Mouse (Mus musculus): Measurements from ENCODE around the gene Gm5565.
"Not testable (repeated sequence)": the region's sequence is repeated elsewhere in the genome, so short reads cannot be mapped to it uniquely, and the experiment has no call there.

Gm5565 gene

GRCm38 (mm10) chr5:146160439-146160838, at the start of gene Gm5565:
Gene Gm5565 (minus strand): TSS chr5:146160539.
- not testable (repeated sequence) for DNase-seq (ENCODE audit: low spot score in 2 of 2)

- DNase-seq (ENCODE audit: low spot score in 2 of 2) = no peak
Observed at GRCm38 (mm10) chr5:146205537-146205936, 45.2 kb upstream of the Gm5565 start.

- no peak for DNase-seq (ENCODE audit: low spot score in 2 of 2)
Observed at GRCm38 (mm10) chr5:146203921-146204320, 43.6 kb upstream of the Gm5565 start.

- no peak for DNase-seq (ENCODE audit: low spot score in 2 of 2)
Observed at GRCm38 (mm10) chr5:146200580-146200979, 40.2 kb upstream of the Gm5565 start.

- DNase-seq (ENCODE audit: low spot score in 2 of 2) = no peak
Observed at GRCm38 (mm10) chr5:146199540-146199939, 39.2 kb upstream of the Gm5565 start.

- DNase-seq (ENCODE audit: low spot score in 2 of 2) = no peak
Observed at GRCm38 (mm10) chr5:146199073-146199472, 38.7 kb upstream of the Gm5565 start.

GRCm38 (mm10) chr5:146193360-146193759, 33.0 kb upstream of the Gm5565 start:
- no peak for DNase-seq (ENCODE audit: low spot score in 2 of 2)

- DNase-seq (ENCODE audit: low spot score in 2 of 2) = no peak
Observed at GRCm38 (mm10) chr5:146190501-146191269, 30.3 kb upstream of the Gm5565 start.

- DNase-seq (ENCODE audit: low spot score in 2 of 2) = no peak
Observed at GRCm38 (mm10) chr5:146190093-146190492, 29.8 kb upstream of the Gm5565 start.

- no peak for DNase-seq (ENCODE audit: low spot score in 2 of 2)
Observed at GRCm38 (mm10) chr5:146188712-146189111, 28.4 kb upstream of the Gm5565 start.

GRCm38 (mm10) chr5:146188144-146188543, 27.8 kb upstream of the Gm5565 start:
- DNase-seq (ENCODE audit: low spot score in 2 of 2) = no peak

- peak; percentile 32 to 44 for DNase-seq (ENCODE audit: low spot score in 2 of 2)
Observed at GRCm38 (mm10) chr5:146187441-146187840, 27.1 kb upstream of the Gm5565 start.

GRCm38 (mm10) chr5:146185204-146185603, 24.9 kb upstream of the Gm5565 start, which contains the start of gene 1700001J03Rik:
Gene 1700001J03Rik (minus strand): TSS chr5:146185304.
- DNase-seq (ENCODE audit: low spot score in 2 of 2) = not testable (repeated sequence)

- DNase-seq (ENCODE audit: low spot score in 2 of 2) = not testable (repeated sequence)
Observed at GRCm38 (mm10) chr5:146172744-146173143, 12.4 kb upstream of the Gm5565 start.

- not testable (repeated sequence) for DNase-seq (ENCODE audit: low spot score in 2 of 2)
Observed at GRCm38 (mm10) chr5:146170621-146171020, 10.3 kb upstream of the Gm5565 start, which contains the start of gene Gm6309. Gene Gm6309 (minus strand): TSS chr5:146170721.

GRCm38 (mm10) chr5:146158326-146158725, 2.0 kb downstream of the Gm5565 start:
- not testable (repeated sequence) for DNase-seq (ENCODE audit: low spot score in 2 of 2)

- no peak for DNase-seq (ENCODE audit: low spot score in 2 of 2)
Observed at GRCm38 (mm10) chr5:146150454-146150853, 9.9 kb downstream of the Gm5565 start.

GRCm38 (mm10) chr5:146147903-146148302, 12.4 kb downstream of the Gm5565 start:
- DNase-seq (ENCODE audit: low spot score in 2 of 2) = no peak

All from natural killer cell, adult 2 months (primary cell).